Mouse (Mus musculus) brain, embryonic 14.5 days (tissue): ENCODE results near the gene 1700020L24Rik. TPM values are rescaled to one million over a fixed set of nuclear protein-coding genes. Genes with fewer than 3 reads are reported as not detected.
A peak's percentile ranks its signal among the peaks of the same experiment; 100 is the strongest.

Experiments used
- DNase-seq: peaks from one replicate; pipeline ENCODE4 v3.0.0-alpha.2; 2011; ENCODE audit warnings: low read depth
- CTCF ChIP-seq: fragments of 200-500 bp; IDR thresholded peaks from 2 replicates; pipeline ENCODE4 v1.5.1; 2012; ENCODE audit warnings: inconsistent platforms, mild to moderate bottlenecking, moderate library complexity, borderline replicate concordance; ENCODE audit not compliant: insufficient read depth, insufficient read length; ENCODE audit errors: extremely low read depth
- POLR2A ChIP-seq: fragments of 200-500 bp; IDR thresholded peaks from 2 replicates; pipeline ENCODE4 v1.6.1; 2012; ENCODE audit warnings: mild to moderate bottlenecking, inconsistent platforms, borderline replicate concordance; ENCODE audit not compliant: poor library complexity, insufficient read depth, insufficient read length, severe bottlenecking; ENCODE audit errors: extremely low read depth
- polyA plus RNA-seq: library from polyadenylated mRNA; depleted of rRNA; stranded (reverse); fragments of >200 nt; gene quantifications from 2 replicates; pipeline ENCODE4 v1.2.3, GENCODE M21; 2012

The 1700020L24Rik gene
- polyA plus RNA-seq, 1 experiment = 0.55 TPM

- TF ChIP-seq CTCF = peak; percentile 76; the same call in 1 of the 2 replicates
- TF ChIP-seq POLR2A = no peak
- peak; percentile 73 for DNase-seq
Observed at GRCm38 (mm10) chr11:83442596-83443267, 5.3 kb downstream of the 1700020L24Rik start.

- DNase-seq = no peak
- no peak for TF ChIP-seq POLR2A
- TF ChIP-seq CTCF = no peak
Observed at GRCm38 (mm10) chr11:83443824-83444223, 6.3 kb downstream of the 1700020L24Rik start.

- TF ChIP-seq POLR2A = no peak
- TF ChIP-seq CTCF = no peak
- no peak for DNase-seq
Observed at GRCm38 (mm10) chr11:83445001-83445400, 7.5 kb downstream of the 1700020L24Rik start.

GRCm38 (mm10) chr11:83447612-83448011, 10.1 kb downstream of the 1700020L24Rik start:
- TF ChIP-seq POLR2A = no peak
- TF ChIP-seq CTCF = no peak
- no peak for DNase-seq

- peak; percentile 30 for DNase-seq
Observed at GRCm38 (mm10) chr11:83448021-83448926, 10.8 kb downstream of the 1700020L24Rik start.

GRCm38 (mm10) chr11:83448927-83449236, 11.4 kb downstream of the 1700020L24Rik start:
- peak; percentile 64 for DNase-seq
- TF ChIP-seq POLR2A = no peak

More at GRCm38 (mm10) chr11:83448021-83448926, 10.8 kb downstream of the 1700020L24Rik start:
- TF ChIP-seq POLR2A (no peak), CTCF (no peak)

- DNase-seq = no peak
- no peak for TF ChIP-seq POLR2A
- no peak for TF ChIP-seq CTCF
Observed at GRCm38 (mm10) chr11:83449298-83449697, 11.8 kb downstream of the 1700020L24Rik start.

- no peak for DNase-seq
- TF ChIP-seq POLR2A (no peak), CTCF (no peak)
Observed at GRCm38 (mm10) chr11:83450550-83450949, 13.1 kb downstream of the 1700020L24Rik start.

- TF ChIP-seq CTCF (no peak), POLR2A (no peak)
- DNase-seq = no peak
Observed at GRCm38 (mm10) chr11:83451281-83451680, 13.8 kb downstream of the 1700020L24Rik start.

- TF ChIP-seq POLR2A = no peak
- no peak for TF ChIP-seq CTCF
- no peak for DNase-seq
Observed at GRCm38 (mm10) chr11:83454548-83454947, 17.1 kb downstream of the 1700020L24Rik start.

- DNase-seq = no peak
- TF ChIP-seq CTCF (no peak), POLR2A (no peak)
Observed at GRCm38 (mm10) chr11:83455608-83456007, 18.1 kb downstream of the 1700020L24Rik start.

GRCm38 (mm10) chr11:83457257-83457656, 19.8 kb downstream of the 1700020L24Rik start:
- TF ChIP-seq CTCF (no peak), POLR2A (no peak)
- DNase-seq = no peak
